Mouse (Mus musculus): ENCODE results near the gene Cep95. TPM values are rescaled to one million over a fixed set of nuclear protein-coding genes. Genes with fewer than 3 reads are reported as not detected.
"Not testable (repeated sequence)": the region's sequence is repeated elsewhere in the genome, so short reads cannot be mapped to it uniquely, and the experiment has no call there.

Cep95 gene
- polyA plus RNA-seq, 1 experiment: 26.6 TPM

DNA sequence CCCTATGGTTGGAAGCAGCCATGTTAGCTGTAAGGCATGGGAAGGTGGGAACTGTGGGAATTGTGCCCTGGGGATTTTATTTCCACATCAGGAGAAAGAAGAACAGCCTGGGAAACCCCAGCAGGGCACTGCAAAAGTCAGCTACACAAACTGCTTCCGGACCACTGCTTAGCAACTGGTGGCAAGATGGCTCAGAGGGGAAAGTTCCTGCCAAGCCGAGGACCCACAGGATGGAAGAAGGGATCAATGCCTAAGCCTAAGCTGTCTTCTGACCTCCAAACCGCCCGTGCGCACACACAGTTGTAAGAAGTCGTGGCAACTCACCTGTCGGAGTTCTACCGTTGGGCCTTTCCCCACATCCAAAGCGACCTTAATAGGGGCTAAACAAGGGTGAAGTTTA is 16.0 kb upstream of the Cep95 start:
- peaks cover 3% of the 10 kb centered on the region; the same call in 1 of the 2 replicates for H3K4me1 ChIP-seq (ENCODE audit: control insufficient read depth, insufficient read depth, low read length)
- TF ChIP-seq CTCF (IDR thresholded peaks at IDR 0.05; ENCODE audit: low read depth, low read length) (no peak), POLR2A (IDR thresholded peaks at IDR 0.05; ENCODE audit: borderline replicate concordance, low read depth, low read length) (no peak)
- H3K4me3 ChIP-seq (ENCODE audit: insufficient read depth, low read length): no peak overlapping the region
- H3K27ac ChIP-seq (ENCODE audit: insufficient read depth, low read depth, low read length): no peak overlapping the region

DNA sequence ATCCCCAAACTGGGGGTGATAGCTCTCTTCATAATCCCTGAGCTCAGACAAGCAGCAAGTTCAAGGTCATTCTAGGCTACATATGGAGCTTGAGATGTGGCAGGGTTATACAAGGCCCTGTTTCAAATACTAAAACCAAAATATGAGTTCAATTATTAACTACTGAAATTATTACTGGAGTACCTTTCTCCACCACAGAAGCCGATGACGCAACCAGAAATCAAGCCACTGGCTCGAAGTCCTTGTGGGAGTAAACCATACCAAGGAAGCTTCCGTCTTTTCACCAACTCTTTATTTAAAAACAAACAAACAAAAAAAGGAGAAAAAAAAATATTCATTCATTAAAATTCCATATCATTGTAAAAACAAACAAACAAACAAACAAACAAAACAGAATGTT is 12.1 kb upstream of the Cep95 start:
- H3K4me1 ChIP-seq (ENCODE audit: control insufficient read depth, insufficient read depth, low read length): peaks cover 3% of the 10 kb centered on the region; the same call in 1 of the 2 replicates
- H3K4me3 ChIP-seq (ENCODE audit: insufficient read depth, low read length): no peak overlapping the region
- H3K27ac ChIP-seq (ENCODE audit: insufficient read depth, low read depth, low read length): no peak overlapping the region
- TF ChIP-seq CTCF (IDR thresholded peaks at IDR 0.05; ENCODE audit: low read depth, low read length): no peak
- TF ChIP-seq POLR2A (IDR thresholded peaks at IDR 0.05; ENCODE audit: borderline replicate concordance, low read depth, low read length): no peak

DNA sequence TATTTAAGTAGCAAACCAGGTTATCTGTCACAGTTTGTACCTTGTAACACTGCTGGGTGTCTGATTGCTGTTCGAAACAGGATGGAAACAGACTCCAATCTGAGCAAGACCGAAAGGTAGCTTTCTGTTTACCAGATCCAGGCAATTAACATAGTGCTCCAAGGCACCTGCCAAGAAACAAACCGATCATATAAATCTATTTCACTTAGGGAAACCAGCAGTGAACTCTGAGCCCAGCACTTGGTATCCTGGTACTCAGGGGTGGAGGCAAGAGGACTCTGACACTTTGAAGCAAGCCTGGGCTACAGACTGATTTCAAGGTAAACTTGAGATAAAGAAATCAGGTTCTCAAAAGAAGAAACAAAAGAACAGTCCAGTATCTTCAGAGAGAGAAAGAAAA is 11.7 kb upstream of the Cep95 start:
- TF ChIP-seq POLR2A (IDR thresholded peaks at IDR 0.05; ENCODE audit: borderline replicate concordance, low read depth, low read length) (no peak), CTCF (IDR thresholded peaks at IDR 0.05; ENCODE audit: low read depth, low read length) (no peak)
- H3K4me1 ChIP-seq (ENCODE audit: control insufficient read depth, insufficient read depth, low read length): peaks cover 5% of the 10 kb centered on the region; the same call in 1 of the 2 replicates
- H3K4me3 ChIP-seq (ENCODE audit: insufficient read depth, low read length): no peak overlapping the region; the same call in 1 of the 2 replicates
- no peak overlapping the region for H3K27ac ChIP-seq (ENCODE audit: insufficient read depth, low read depth, low read length)

DNA sequence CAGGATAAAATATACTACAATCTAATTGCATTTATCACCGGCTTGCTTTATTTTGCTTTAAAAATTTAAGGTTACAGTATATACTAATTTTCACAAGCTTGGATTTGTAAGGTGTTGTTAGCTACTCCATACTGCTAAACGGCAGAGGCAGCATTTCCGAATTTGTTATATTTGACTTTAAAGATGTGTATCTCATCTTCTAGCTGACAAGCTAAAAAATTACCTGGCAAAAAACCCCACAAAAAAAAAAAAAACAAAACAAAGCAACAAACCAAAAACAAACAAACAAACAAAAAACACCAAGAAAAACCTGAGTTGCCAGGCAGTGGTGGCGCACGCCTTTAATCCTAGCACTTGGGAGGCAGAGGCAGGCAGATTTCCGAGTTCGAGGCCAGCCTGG is 10.9 kb upstream of the Cep95 start:
- peaks cover 5% of the 10 kb centered on the region; the same call in 1 of the 2 replicates for H3K4me1 ChIP-seq (ENCODE audit: control insufficient read depth, insufficient read depth, low read length)
- H3K4me3 ChIP-seq (ENCODE audit: insufficient read depth, low read length): peak overlapping the region; percentile 87
- TF ChIP-seq POLR2A (IDR thresholded peaks at IDR 0.05; ENCODE audit: borderline replicate concordance, low read depth, low read length) (no peak), CTCF (IDR thresholded peaks at IDR 0.05; ENCODE audit: low read depth, low read length) (no peak)
- no peak overlapping the region for H3K27ac ChIP-seq (ENCODE audit: insufficient read depth, low read depth, low read length)

DNA sequence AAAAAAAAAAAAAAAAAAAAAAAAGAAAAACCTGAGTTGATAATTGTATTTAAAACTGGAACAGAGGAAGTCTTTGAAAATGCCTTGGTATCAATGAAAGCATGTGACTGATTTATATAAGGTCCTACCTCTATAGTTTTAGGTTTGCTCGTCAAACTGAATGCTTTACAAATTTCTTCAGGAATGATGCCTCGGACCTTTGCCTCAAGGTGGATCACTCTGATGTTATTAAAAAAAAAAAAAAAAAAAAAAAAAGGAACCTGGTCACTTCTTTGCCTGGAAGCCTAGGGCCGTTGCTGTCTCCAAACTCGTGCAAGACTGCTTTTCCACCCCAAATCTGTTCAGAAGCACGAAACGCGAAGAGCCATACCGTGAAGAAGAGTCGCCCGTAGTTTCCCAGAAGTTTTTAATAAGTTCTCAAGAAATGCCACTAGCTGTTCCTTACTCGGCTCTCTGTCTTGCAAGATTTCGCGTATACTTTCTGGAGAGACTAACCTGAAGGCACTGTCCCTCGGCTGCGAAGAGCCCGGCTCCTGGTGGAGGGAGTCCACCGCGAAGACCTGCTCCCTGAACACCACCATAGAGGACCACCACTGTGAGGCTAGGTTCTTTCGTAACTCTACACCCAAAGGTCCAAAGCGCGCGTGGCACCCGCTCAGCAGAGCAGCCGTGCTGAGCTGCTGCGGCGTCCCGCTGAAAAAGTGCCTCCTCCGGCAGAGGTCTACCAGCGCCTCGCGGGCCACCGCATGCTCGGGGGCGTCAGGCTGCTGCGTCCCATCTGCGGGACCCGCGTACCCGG is 10.3 kb upstream of the Cep95 start:
- Histone ChIP-seq H3K27ac (ENCODE audit: insufficient read depth, low read depth, low read length) (peak overlapping the region; percentile 74), H3K4me1 (ENCODE audit: control insufficient read depth, insufficient read depth, low read length) (peaks cover 5% of the 10 kb centered on the region; the same call in 1 of the 2 replicates), H3K4me3 (ENCODE audit: insufficient read depth, low read length) (peak overlapping the region; percentile 87)
- TF ChIP-seq POLR2A (IDR thresholded peaks at IDR 0.05; ENCODE audit: borderline replicate concordance, low read depth, low read length) (no peak), CTCF (IDR thresholded peaks at IDR 0.05; ENCODE audit: low read depth, low read length) (no peak)

DNA sequence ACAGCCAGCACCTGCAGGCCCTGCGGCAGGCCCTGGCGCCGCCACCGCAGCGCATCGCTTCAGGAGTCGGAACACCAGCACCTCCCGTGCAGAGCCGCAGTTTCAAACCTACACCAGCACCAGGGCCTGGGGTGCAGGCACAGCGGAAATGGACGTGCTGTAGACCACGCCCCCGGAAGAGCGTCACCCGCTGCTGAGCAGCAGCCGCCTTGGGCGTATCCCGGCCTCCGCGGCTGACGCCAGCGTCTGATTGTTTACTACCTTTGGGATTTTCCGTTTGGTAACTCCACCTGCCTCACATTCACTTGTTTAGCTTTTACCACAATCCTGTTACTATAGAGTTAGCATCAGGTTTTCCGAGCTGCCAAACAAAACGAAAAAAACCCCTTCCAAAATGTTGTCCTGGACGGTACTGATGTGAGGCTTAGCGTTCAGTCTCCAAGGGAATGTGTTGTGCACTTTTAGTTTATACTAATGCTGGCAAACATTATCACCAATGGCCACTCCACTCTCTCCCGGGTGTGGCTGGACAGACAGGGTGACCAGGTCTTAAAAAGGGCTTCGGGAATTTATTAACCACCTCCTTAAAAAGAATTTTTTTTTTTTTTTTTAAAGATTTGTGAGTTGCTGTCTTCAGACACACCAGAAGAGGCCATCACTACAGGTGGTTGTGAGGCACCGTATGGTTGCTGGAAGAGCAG is 9.5 kb upstream of the Cep95 start, which contains the start of gene Polg2:
Gene Polg2, minus strand, starts transcription at position 150 of the 701 bp plus-strand sequence.
- TF ChIP-seq CTCF (IDR thresholded peaks at IDR 0.05; ENCODE audit: low read depth, low read length) (no peak), POLR2A (IDR thresholded peaks at IDR 0.05; ENCODE audit: borderline replicate concordance, low read depth, low read length) (no peak)

DNA sequence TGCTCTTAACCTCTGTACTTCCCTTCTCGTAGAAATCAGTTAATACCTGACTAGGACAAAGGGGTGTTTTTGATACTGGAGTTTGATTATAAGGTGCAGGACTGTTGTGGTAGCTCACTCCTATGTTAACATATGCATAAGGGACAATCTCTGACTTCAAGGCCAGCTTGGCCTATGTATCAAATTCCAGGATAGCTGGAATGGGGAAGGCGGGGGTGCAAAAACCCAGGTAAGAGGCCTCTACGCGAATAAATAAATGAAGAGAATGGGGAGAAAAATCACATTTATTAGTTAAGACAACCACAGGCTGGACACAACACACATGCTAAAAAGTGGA is 9.0 kb upstream of the Cep95 start:
- TF ChIP-seq POLR2A (IDR thresholded peaks at IDR 0.05; ENCODE audit: borderline replicate concordance, low read depth, low read length) (no peak), CTCF (IDR thresholded peaks at IDR 0.05; ENCODE audit: low read depth, low read length) (no peak)
- H3K4me1 ChIP-seq (ENCODE audit: control insufficient read depth, insufficient read depth, low read length): peaks cover 5% of the 10 kb centered on the region; the same call in 1 of the 2 replicates
- H3K27ac ChIP-seq (ENCODE audit: insufficient read depth, low read depth, low read length): peak overlapping the region; percentile 48; the same call in 1 of the 2 replicates
- peak overlapping the region; percentile 87; the same call in 1 of the 2 replicates for H3K4me3 ChIP-seq (ENCODE audit: insufficient read depth, low read length)

More for the DNA sequence above, 9.5 kb upstream of the Cep95 start, which contains the start of gene Polg2:
- H3K4me3 ChIP-seq (ENCODE audit: insufficient read depth, low read length): peak within 1 kb of the TSS; percentile 87
- H3K27ac ChIP-seq (ENCODE audit: insufficient read depth, low read depth, low read length): peak within 1 kb of the TSS; percentile 74
- H3K4me1 ChIP-seq (ENCODE audit: control insufficient read depth, insufficient read depth, low read length): peaks cover 5% of the 10 kb centered on the region; the same call in 1 of the 2 replicates

DNA sequence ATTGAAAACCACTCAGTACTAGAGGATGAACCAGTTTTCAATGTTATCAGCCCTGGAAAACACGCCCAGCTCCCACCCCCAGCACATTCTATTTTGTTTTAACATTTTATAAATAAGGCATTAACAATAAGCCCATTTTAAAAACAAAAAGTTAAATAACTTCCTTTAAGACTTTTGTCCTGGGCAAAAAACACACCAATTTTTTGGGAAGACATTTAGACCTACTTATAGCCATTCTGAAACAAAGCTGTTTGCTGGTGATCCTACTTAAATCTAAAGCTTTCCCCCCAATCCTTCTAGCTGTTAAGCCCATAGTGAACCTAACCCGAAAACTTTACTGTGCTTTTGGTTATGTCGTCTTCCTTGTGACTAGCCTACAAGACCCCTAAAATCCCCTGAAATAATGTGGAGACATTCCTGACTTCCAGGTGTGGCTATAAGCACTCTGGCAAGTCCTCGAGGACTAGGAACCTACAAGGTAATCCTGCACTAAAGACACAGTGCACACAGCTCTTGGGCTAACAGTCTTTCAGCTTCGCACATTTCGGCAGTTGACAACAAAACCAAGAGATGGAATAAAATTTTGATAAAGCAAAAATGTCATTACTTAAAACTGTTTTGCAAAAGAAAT is 8.3 kb upstream of the Cep95 start:
- no peak overlapping the region for H3K27ac ChIP-seq (ENCODE audit: insufficient read depth, low read depth, low read length)
- TF ChIP-seq POLR2A (IDR thresholded peaks at IDR 0.05; ENCODE audit: borderline replicate concordance, low read depth, low read length): no peak
- TF ChIP-seq CTCF (IDR thresholded peaks at IDR 0.05; ENCODE audit: low read depth, low read length): no peak

DNA sequence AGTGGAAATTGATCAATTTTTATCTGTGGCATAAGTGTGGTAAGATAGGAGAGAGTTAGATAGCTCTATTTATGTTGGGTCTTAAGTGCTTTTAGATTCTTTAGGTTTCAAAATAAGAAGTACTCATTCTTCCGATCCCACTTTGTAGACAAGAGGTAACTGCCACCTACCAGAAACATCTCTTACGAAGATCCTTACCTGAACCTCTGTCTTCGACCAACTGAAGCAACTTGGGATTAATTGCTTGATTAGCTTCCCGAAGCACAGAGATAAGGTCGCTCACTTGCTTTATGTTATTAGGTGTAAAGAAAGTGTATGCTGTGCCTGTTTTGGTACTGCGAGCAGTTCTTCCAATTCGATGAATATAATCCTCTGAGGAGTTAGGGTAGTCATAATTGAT is 6.8 kb upstream of the Cep95 start:
- H3K27ac ChIP-seq (ENCODE audit: insufficient read depth, low read depth, low read length); H3K4me3 ChIP-seq (ENCODE audit: insufficient read depth, low read length); H3K4me1 ChIP-seq (ENCODE audit: control insufficient read depth, insufficient read depth, low read length): not testable (repeated sequence)

More for the DNA sequence above, 8.3 kb upstream of the Cep95 start:
- Histone ChIP-seq H3K4me3 (ENCODE audit: insufficient read depth, low read length) (no peak overlapping the region), H3K4me1 (ENCODE audit: control insufficient read depth, insufficient read depth, low read length) (peaks cover 5% of the 10 kb centered on the region; the same call in 1 of the 2 replicates)

Measured in bone marrow macrophage, adult 2 months (primary cell).